Mouse (Mus musculus): ENCODE results near the gene Ap4m1.

GRCm38 (mm10) chr5:138223287-138223686 is 51.5 kb downstream of the Ap4m1 start:
- TF ChIP-seq EP300 (IDR thresholded peaks at IDR 0.05; ENCODE audit: insufficient read depth, low read depth, low read length) = no peak
- no peak for TF ChIP-seq POLR2A (IDR thresholded peaks at IDR 0.05; ENCODE audit: insufficient read depth, low read depth, low read length)
- no peak for TF ChIP-seq CTCF (IDR thresholded peaks at IDR 0.05)

Measured in heart, adult 2 months (tissue).